Mouse (Mus musculus) thymus, postnatal 4 days (tissue): ENCODE data around the gene Olfr766-ps1.
"Not testable (repeated sequence)": the region's sequence is repeated elsewhere in the genome, so short reads cannot be mapped to it uniquely, and the experiment has no call there.

Experiments
- DNase-seq: peaks from one replicate; pipeline ENCODE4 v3.0.0; 2021

The Olfr766-ps1 gene

GRCm38 (mm10) chr10:129068877-129069276, at the start of gene Olfr766-ps1:
Gene Olfr766-ps1, minus strand, starts transcription at chr10:129068977.
- no peak for DNase-seq

- no peak for DNase-seq
These were observed 49.0 kb upstream of the Olfr766-ps1 start, which contains the start of gene Olfr769 for GRCm38 (mm10) chr10:129117761-129118160. Gene Olfr769, minus strand, starts transcription at chr10:129117861.

DNA sequence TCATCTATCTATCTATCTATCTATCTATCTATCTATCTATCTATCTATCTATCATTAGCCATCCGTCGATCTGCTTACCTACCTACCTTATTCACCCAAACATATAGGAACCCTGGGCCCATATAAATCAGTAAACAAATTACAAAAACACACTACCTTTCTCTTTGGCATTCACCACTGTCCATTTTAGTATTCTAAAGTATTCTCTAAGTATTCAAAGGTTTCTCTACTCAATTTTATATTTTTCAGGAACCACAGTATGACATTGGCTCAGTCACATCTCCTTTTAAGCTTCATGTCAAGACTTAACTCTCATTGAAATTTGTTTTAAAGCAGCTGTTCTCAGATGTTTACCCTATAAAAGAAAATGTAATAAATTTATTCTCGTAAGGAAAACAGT, 46.4 kb upstream of the Olfr766-ps1 start:
- DNase-seq: no peak

DNA sequence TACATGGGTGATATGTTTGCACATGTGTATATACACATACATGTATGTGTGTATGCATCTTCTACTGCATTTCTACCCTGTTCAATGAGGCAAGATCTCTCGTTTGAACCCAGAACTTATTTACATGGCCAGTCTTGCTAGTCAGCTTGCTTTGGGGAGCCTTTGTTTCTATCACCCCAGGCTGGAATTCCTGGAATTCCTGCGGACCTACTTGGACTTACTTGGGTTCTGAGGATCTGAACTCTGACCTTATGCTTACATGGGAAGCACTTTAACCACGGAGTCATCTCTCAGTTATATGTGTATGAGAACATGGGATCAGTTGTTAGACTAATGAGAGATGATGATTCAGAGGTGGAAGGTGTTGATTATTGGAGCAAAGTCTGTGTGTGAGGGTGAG, 32.5 kb upstream of the Olfr766-ps1 start:
- DNase-seq: no peak

- DNase-seq: no peak
These were observed 30.5 kb upstream of the Olfr766-ps1 start, which contains the start of gene Olfr768 for GRCm38 (mm10) chr10:129099275-129099674. Gene Olfr768, minus strand, starts transcription at chr10:129099375.

DNA sequence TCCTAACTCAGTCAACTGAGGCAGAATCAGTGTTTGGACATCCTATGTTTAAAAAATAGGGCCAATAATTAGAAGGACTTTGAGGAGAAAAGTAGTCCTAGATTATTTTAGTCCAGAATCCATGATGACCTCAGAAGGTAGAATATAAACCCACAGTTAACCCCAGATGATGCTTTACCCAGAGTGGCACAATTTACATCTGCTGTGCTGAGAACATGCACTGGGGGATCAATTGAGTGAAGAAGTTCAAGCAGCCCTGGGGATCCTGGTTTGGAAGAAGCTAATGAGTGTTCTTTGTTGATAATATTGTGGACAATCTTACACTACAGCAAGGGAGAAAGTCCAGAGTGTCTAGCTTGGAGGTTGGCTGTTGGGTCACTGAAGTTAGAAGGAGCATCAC, 14.0 kb upstream of the Olfr766-ps1 start, which contains the start of gene Olfr767:
Gene Olfr767 (minus strand): TSS at position 101 of the 400 bp plus-strand sequence.
- not testable (repeated sequence) for DNase-seq

GRCm38 (mm10) chr10:129049898-129050297, 18.9 kb downstream of the Olfr766-ps1 start, which contains the start of gene Olfr765:
Gene Olfr765, minus strand, starts transcription at chr10:129049998.
- DNase-seq: not testable (repeated sequence)

- DNase-seq: no peak
These were observed 29.0 kb downstream of the Olfr766-ps1 start, which contains the start of gene Olfr764-ps1 for GRCm38 (mm10) chr10:129039796-129040195. Gene Olfr764-ps1, minus strand, starts transcription at chr10:129039896.

DNA sequence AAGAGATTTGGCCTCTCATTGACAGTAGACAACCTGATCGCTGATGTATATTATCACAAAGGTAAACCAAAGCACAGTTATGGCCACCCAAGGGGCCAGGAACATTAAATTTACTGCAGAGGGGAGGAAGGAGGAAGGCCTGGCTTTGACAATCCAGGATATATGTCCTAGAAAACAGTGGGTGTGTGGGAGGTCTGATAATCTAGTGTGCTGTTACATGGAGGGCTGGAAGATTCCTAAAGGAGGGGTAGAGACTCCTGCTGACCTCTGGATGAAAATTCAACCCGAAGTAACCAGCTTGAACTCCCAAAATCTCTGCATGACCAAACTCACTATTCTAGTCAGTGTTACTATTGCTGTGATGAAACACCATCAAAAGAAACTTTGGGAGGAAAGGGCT, 40.4 kb downstream of the Olfr766-ps1 start:
- no peak for DNase-seq

- peak; percentile 68 for DNase-seq
These were observed 42.6 kb downstream of the Olfr766-ps1 start for GRCm38 (mm10) chr10:129026018-129026662.

DNA sequence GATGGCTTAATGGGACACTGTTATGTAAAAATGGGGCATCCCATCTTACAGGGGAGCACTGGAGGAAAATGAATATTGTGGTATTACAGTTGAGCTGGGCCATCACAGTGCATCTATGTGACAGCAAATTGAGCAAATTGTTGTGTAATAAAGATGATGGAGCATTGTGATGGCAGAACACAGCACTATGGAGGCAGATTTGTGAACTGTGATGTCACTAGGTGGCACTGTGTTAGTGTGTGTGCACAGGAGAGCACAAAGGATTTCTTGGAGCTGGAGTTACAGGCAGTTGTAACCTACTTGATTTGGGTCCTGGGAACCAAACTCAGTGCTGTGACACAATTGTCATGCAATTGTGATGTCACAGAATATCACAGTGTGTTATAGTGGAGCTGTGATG, 45.5 kb downstream of the Olfr766-ps1 start:
- no peak for DNase-seq

GRCm38 (mm10) chr10:129014477-129014876, 54.3 kb downstream of the Olfr766-ps1 start:
- no peak for DNase-seq
